Mouse (Mus musculus): ENCODE measurements around the gene Ush1c. TPM values are rescaled to one million over a fixed set of nuclear protein-coding genes. Genes with fewer than 3 reads are reported as not detected.
A peak's percentile ranks its signal among the peaks of the same experiment; 100 is the strongest.

Gene Ush1c
- polyA plus RNA-seq, 1 experiment from 2014 or later = 2.1 TPM

- Histone ChIP-seq H3K9ac (ENCODE audit: low read length) (no peak overlapping the region), H3K9me3 (ENCODE audit: control insufficient read depth, low read length) (no peaks in the 10 kb centered on the region), H3K27me3 (ENCODE audit: control insufficient read depth, insufficient read depth, low read length) (no peaks in the 10 kb centered on the region), H3K4me1 (ENCODE audit: control insufficient read depth in 2 of 2, insufficient read depth in 2 of 2, low read length in 2 of 2) (peaks cover 11 to 20% of the 10 kb centered on the region in 2 experiments), H3K27ac (replicated peaks in 1 of 2; ENCODE audit: control insufficient read depth in 1 of 2, insufficient read depth in 1 of 2, low read depth in 2 of 2, low read length in 2 of 2) (peak overlapping the region; percentile 67 to 82), H3K36me3 (ENCODE audit: control insufficient read depth, insufficient read depth, low read length) (0 out of 2 replicates have a peak, but pooled peaks cover 3% of the 10 kb centered on the region), H3K4me3 (ENCODE audit: control insufficient read depth in 1 of 2, insufficient read depth in 1 of 2, low read depth in 1 of 2, low read length in 2 of 2) (no peak overlapping the region), H3K4me2 (ENCODE audit: low read length) (peak overlapping the region; percentile 48)
- ATAC-seq (ENCODE audit: insufficient number of reproducible peaks, insufficient read depth, low FRiP score, low read depth) = peak; percentile 41
- 11% methylated on average over 3 of the region's 3 CpGs for WGBS
These were observed 76.7 kb downstream of the Ush1c start for GRCm38 (mm10) chr7:46161615-46162014.

DNA sequence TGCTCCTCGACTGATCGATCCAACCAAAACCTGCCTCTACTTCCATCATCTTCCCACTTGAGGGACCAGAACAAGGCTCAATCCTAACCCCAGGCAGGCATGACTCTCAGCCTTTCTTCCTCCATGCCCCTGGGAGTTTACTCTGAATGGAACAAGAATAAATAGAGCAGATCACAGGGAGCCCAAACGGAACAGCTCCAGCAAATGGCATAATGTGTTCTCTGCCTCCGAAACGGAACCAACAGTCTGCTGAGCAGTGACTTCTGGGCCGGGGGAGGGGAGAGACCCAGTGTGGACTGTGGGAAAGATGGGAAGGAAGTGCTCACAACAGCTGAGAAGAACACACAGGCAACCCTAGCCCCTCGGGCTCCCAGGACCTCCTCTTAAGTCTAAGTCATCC, 80.6 kb downstream of the Ush1c start:
- peaks cover 9 to 17% of the 10 kb centered on the region in 2 experiments for H3K4me1 ChIP-seq (ENCODE audit: control insufficient read depth in 2 of 2, insufficient read depth in 2 of 2, low read length in 2 of 2)
- H3K27me3 ChIP-seq (ENCODE audit: control insufficient read depth, insufficient read depth, low read length) = no peaks in the 10 kb centered on the region
- H3K36me3 ChIP-seq (ENCODE audit: control insufficient read depth, insufficient read depth, low read length) = no peaks in the 10 kb centered on the region
- H3K9me3 ChIP-seq (ENCODE audit: control insufficient read depth, low read length) = no peaks in the 10 kb centered on the region
- H3K9ac ChIP-seq (ENCODE audit: low read length) = no peak overlapping the region
- H3K4me2 ChIP-seq (ENCODE audit: low read length) = no peak overlapping the region
- no peak overlapping the region for H3K4me3 ChIP-seq (ENCODE audit: control insufficient read depth in 1 of 2, insufficient read depth in 1 of 2, low read depth in 1 of 2, low read length in 2 of 2)
- whole genome bisulfite sequencing = 65% methylated on average over 7 of the region's 7 CpGs
- H3K27ac ChIP-seq (replicated peaks in 1 of 2; ENCODE audit: control insufficient read depth in 1 of 2, insufficient read depth in 1 of 2, low read depth in 2 of 2, low read length in 2 of 2) = no peak overlapping the region
- ATAC-seq (ENCODE audit: insufficient number of reproducible peaks, insufficient read depth, low FRiP score, low read depth) = no peak

DNA sequence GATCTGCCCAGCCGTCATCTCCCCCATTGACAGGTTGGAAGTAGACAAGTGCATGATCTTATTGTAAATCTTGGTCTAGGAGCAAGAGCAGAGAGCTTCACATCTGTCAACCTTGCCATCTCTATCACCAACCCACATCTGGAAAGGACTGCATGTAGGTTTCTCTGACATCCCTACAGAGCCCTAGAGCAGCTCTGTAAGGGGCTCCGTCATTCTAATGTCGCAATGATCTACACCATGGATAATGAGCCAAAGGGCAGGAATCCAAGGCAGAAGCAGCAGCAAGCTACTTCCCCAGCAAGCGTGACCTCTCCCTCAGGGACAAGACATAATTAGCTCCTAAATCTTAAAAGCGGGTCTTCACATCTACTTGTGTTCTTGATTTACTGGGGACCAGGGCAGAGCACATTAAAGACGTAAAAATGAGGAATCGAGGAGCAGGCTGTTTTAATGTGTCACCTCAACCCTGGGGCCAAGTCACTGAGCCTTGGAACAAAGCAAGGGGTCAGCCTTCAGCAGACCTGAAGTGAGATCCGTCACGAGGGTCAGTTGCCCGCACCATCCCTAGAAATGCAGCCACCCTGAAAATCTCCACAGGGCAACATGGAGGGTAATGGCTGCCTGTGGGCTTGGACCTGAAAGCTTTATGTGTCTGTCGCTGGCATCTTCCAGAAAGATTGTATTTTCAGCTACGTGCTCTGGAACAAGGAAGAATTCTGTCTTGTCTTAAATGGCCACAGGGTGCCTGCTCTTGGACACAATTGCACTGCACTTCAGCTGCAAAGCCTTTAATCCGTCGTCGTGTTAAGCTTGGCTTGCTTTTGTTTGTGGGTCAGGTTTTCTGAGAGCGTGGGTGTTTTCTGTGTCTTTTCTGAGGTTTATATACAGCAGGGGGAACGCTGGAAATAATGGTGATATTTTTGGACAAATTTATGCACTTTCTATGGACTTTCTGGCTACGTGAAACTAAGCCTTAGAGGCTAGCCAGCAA, 83.5 kb downstream of the Ush1c start:
- no peaks in the 10 kb centered on the region for H3K4me1 ChIP-seq (ENCODE audit: control insufficient read depth in 2 of 2, insufficient read depth in 2 of 2, low read length in 2 of 2)
- H3K4me2 ChIP-seq (ENCODE audit: low read length) = no peak overlapping the region
- WGBS = 74% methylated on average over 18 of the region's 18 CpGs
- H3K4me3 ChIP-seq (ENCODE audit: control insufficient read depth in 1 of 2, insufficient read depth in 1 of 2, low read depth in 1 of 2, low read length in 2 of 2) = no peak overlapping the region
- no peak overlapping the region for H3K9ac ChIP-seq (ENCODE audit: low read length)
- H3K27ac ChIP-seq (replicated peaks in 1 of 2; ENCODE audit: control insufficient read depth in 1 of 2, insufficient read depth in 1 of 2, low read depth in 2 of 2, low read length in 2 of 2) = no peak overlapping the region
- no peaks in the 10 kb centered on the region for H3K27me3 ChIP-seq (ENCODE audit: control insufficient read depth, insufficient read depth, low read length)
- ATAC-seq (ENCODE audit: insufficient number of reproducible peaks, insufficient read depth, low FRiP score, low read depth) = no peak
- H3K9me3 ChIP-seq (ENCODE audit: control insufficient read depth, low read length) = no peaks in the 10 kb centered on the region
- no peaks in the 10 kb centered on the region for H3K36me3 ChIP-seq (ENCODE audit: control insufficient read depth, insufficient read depth, low read length)

DNA sequence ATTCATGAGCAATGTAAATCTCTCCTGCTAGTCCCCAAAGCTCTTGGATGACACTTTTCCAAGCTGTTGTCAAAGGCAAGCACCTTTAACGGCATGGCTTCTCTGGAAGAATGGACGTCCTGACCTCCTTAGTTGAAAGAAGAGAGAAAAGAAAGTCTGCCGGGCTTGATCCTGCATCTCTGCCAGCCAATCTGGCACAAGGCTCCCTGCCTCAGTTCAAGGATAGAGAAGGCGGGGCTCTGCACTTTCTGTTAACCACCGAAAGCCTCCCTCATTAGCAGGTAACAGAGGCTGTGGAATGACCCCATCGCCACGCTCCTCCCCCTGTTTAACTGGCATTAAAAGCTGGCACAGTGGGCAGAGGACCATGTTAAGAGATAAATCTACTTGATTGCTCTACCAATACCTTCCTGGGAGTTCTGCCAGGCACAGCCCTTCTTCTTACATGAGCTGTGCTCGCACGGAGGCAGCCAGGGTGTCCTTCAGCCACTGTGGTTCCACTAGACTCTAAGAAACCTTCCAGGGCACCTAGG, 85.4 kb downstream of the Ush1c start:
- WGBS = 72% methylated on average over 9 of the region's 9 CpGs
- Histone ChIP-seq H3K27ac (replicated peaks in 1 of 2; ENCODE audit: control insufficient read depth in 1 of 2, insufficient read depth in 1 of 2, low read depth in 2 of 2, low read length in 2 of 2) (no peak overlapping the region), H3K9me3 (ENCODE audit: control insufficient read depth, low read length) (no peaks in the 10 kb centered on the region), H3K4me1 (ENCODE audit: control insufficient read depth in 2 of 2, insufficient read depth in 2 of 2, low read length in 2 of 2) (no peaks in the 10 kb centered on the region), H3K36me3 (ENCODE audit: control insufficient read depth, insufficient read depth, low read length) (no peaks in the 10 kb centered on the region), H3K4me2 (ENCODE audit: low read length) (no peak overlapping the region), H3K4me3 (ENCODE audit: control insufficient read depth in 1 of 2, insufficient read depth in 1 of 2, low read depth in 1 of 2, low read length in 2 of 2) (no peak overlapping the region), H3K27me3 (ENCODE audit: control insufficient read depth, insufficient read depth, low read length) (no peaks in the 10 kb centered on the region), H3K9ac (ENCODE audit: low read length) (no peak overlapping the region)
- no peak for ATAC-seq (ENCODE audit: insufficient number of reproducible peaks, insufficient read depth, low FRiP score, low read depth)

GRCm38 (mm10) chr7:46147417-46147816, 90.9 kb downstream of the Ush1c start:
- WGBS = 64% methylated on average over 7 of the region's 7 CpGs
- Histone ChIP-seq H3K27me3 (ENCODE audit: control insufficient read depth, insufficient read depth, low read length) (no peaks in the 10 kb centered on the region), H3K36me3 (ENCODE audit: control insufficient read depth, insufficient read depth, low read length) (no peaks in the 10 kb centered on the region), H3K4me3 (ENCODE audit: control insufficient read depth in 1 of 2, insufficient read depth in 1 of 2, low read depth in 1 of 2, low read length in 2 of 2) (no peak overlapping the region), H3K9ac (ENCODE audit: low read length) (no peak overlapping the region), H3K4me2 (ENCODE audit: low read length) (no peak overlapping the region), H3K27ac (replicated peaks in 1 of 2; ENCODE audit: control insufficient read depth in 1 of 2, insufficient read depth in 1 of 2, low read depth in 2 of 2, low read length in 2 of 2) (no peak overlapping the region), H3K4me1 (ENCODE audit: control insufficient read depth in 2 of 2, insufficient read depth in 2 of 2, low read length in 2 of 2) (no peaks in the 10 kb centered on the region), H3K9me3 (ENCODE audit: control insufficient read depth, low read length) (no peaks in the 10 kb centered on the region)
- no peak for ATAC-seq (ENCODE audit: insufficient number of reproducible peaks, insufficient read depth, low FRiP score, low read depth)

DNA sequence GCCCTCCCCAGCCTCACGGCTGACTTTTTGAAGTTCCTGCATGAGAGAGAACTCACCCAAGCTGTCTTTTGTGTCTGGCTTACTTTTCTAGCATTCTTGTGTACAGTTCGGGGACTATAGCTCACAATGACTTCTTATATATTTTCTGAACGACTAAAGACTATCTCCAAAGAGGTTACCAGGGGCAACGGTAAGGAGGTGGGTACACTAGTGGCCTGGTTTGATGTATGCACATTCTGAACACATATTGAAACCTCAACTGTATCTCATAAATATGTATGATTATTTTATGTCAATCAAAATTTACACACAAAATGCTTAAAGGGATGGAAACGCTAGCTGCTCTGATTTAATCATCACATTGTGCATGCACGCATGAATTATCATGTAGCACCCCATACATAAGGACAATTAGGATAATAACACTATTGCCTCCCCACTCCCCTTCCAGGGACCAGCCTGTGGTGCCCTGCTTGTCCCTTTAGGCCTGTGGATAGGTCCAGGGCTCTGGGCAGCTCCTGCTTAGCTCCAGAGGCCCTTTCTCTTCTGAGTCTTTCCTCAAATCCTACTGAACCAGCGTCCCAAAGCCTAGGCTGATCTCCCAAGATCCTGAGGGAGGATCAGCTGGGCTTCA, 91.5 kb downstream of the Ush1c start:
- no peak overlapping the region for H3K9ac ChIP-seq (ENCODE audit: low read length)

More for the DNA sequence above, 91.5 kb downstream of the Ush1c start:
- no peaks in the 10 kb centered on the region for H3K4me1 ChIP-seq (ENCODE audit: control insufficient read depth in 2 of 2, insufficient read depth in 2 of 2, low read length in 2 of 2)
- H3K27me3 ChIP-seq (ENCODE audit: control insufficient read depth, insufficient read depth, low read length) = no peaks in the 10 kb centered on the region
- H3K9me3 ChIP-seq (ENCODE audit: control insufficient read depth, low read length) = no peaks in the 10 kb centered on the region
- H3K27ac ChIP-seq (replicated peaks in 1 of 2; ENCODE audit: control insufficient read depth in 1 of 2, insufficient read depth in 1 of 2, low read depth in 2 of 2, low read length in 2 of 2) = no peak overlapping the region
- 84% methylated on average over 7 of the region's 7 CpGs for WGBS
- H3K4me2 ChIP-seq (ENCODE audit: low read length) = no peak overlapping the region
- no peak overlapping the region for H3K4me3 ChIP-seq (ENCODE audit: control insufficient read depth in 1 of 2, insufficient read depth in 1 of 2, low read depth in 1 of 2, low read length in 2 of 2)
- ATAC-seq (ENCODE audit: insufficient number of reproducible peaks, insufficient read depth, low FRiP score, low read depth) = no peak
- H3K36me3 ChIP-seq (ENCODE audit: control insufficient read depth, insufficient read depth, low read length) = no peaks in the 10 kb centered on the region
